ENCODE assay signal across 11 mouse cellular contexts in genomic region chr4:33526092-33526491, GRCm38 (mm10).
DNase-seq lines count a peak whose midpoint lies in the region; ATAC-seq and TF ChIP-seq lines count a peak whose summit lies in the region.
"Had no signal": no experiment of that assay in that cellular context is flagged by ENCODE, and none has a peak within 500 bp of the region (broad histone marks: within the 10 kb centered on the region; RNA-seq: fewer than 3 reads in every experiment).

No protein-coding gene starts in this region.

- peak; percentile 53 for DNase-seq in forebrain, embryonic 14.5 days (ENCODE audit: low spot score)
- no peak for DNase-seq in forebrain, embryonic 10.5 days (ENCODE audit: extremely low spot score, low spot score)
- no peak for DNase-seq in left cerebral cortex, adult 2 months (ENCODE audit: extremely low spot score in 1 of 2, low spot score in 2 of 2)
- DNase-seq in left cerebral cortex, postnatal 10 days (ENCODE audit: extremely low spot score in 1 of 2, low spot score in 2 of 2) = no peak
- DNase-seq in WW6 (ENCODE audit: low read depth, low spot score) = peak; percentile 26
- DNase-seq in forebrain, postnatal 0 days = peak; percentile 39
- DNase-seq in heart, postnatal 10 days = no peak
- DNase-seq: heart, postnatal 14 days; thymus, postnatal 14 days had no signal

- H3K9ac ChIP-seq in forebrain, embryonic 14.5 days (ENCODE audit: low read length) = peak overlapping the region; percentile 35; the same call in 1 of the 2 replicates
- H3K9ac ChIP-seq in forebrain, postnatal 0 days = no peak overlapping the region
- H3K9ac ChIP-seq: neural tube, embryonic 13.5 days had no signal

- H3K4me1 ChIP-seq in forebrain, embryonic 14.5 days (ENCODE audit: control insufficient read depth, insufficient read depth, low read length) = peaks cover 7% of the 10 kb centered on the region; the same call in 1 of the 2 replicates
- H3K4me1 ChIP-seq in forebrain, embryonic 10.5 days = peaks cover 14% of the 10 kb centered on the region
- H3K4me1 ChIP-seq in forebrain, postnatal 0 days (ENCODE audit: insufficient read depth) = peaks cover 14% of the 10 kb centered on the region

- H3K27ac ChIP-seq in forebrain, embryonic 14.5 days (ENCODE audit: low read depth, low read length) = peak overlapping the region; percentile 74
- H3K27ac ChIP-seq in forebrain, embryonic 10.5 days = no peak overlapping the region
- no peak overlapping the region for H3K27ac ChIP-seq in left cerebral cortex, adult 2 months
- peak overlapping the region; percentile 73 for H3K27ac ChIP-seq in forebrain, postnatal 0 days (ENCODE audit: low read depth, low read length)
- H3K27ac ChIP-seq: neural tube, embryonic 13.5 days had no signal

- H3K4me3 ChIP-seq in forebrain, embryonic 14.5 days (ENCODE audit: low read depth, low read length) = no peak overlapping the region
- H3K4me3 ChIP-seq in forebrain, embryonic 10.5 days = no peak overlapping the region
- H3K4me3 ChIP-seq in left cerebral cortex, adult 2 months = no peak overlapping the region
- no peak overlapping the region for H3K4me3 ChIP-seq in forebrain, postnatal 0 days (ENCODE audit: low read depth, low read length)
- H3K4me3 ChIP-seq: neural tube, embryonic 13.5 days had no signal

- H3K27me3 ChIP-seq in forebrain, embryonic 14.5 days (replicated peaks; ENCODE audit: control insufficient read depth, insufficient read depth, low read length) = no peaks in the 10 kb centered on the region
- no peaks in the 10 kb centered on the region for H3K27me3 ChIP-seq in forebrain, embryonic 10.5 days (ENCODE audit: poor library complexity, severe bottlenecking)
- H3K27me3 ChIP-seq in forebrain, postnatal 0 days (ENCODE audit: insufficient read depth, low read length) = no peaks in the 10 kb centered on the region
- H3K27me3 ChIP-seq: neural tube, embryonic 13.5 days; Patski had no signal

- WGBS in forebrain, embryonic 14.5 days = 14% methylated on average over 7 of the region's 7 CpGs
- 25% methylated on average over 7 of the region's 7 CpGs for WGBS in forebrain, embryonic 10.5 days
- WGBS in forebrain, postnatal 0 days = 22% methylated on average over 7 of the region's 7 CpGs

- ATAC-seq in forebrain, embryonic 14.5 days = peak; percentile 2; the same call in 1 of the 2 replicates
- ATAC-seq in forebrain, postnatal 0 days = peak; percentile 10; the same call in 1 of the 2 replicates
- ATAC-seq: Patski had no signal

- H3K4me2 ChIP-seq in forebrain, embryonic 14.5 days (ENCODE audit: low read length) = 0 out of 2 replicates have a peak overlapping the region, but pooled peaks have one; percentile 2
- H3K4me2 ChIP-seq in forebrain, postnatal 0 days (ENCODE audit: low read depth) = 0 out of 2 replicates have a peak overlapping the region, but pooled peaks have one; percentile 8
- H3K4me2 ChIP-seq: neural tube, embryonic 13.5 days had no signal

- intact Hi-C loops in left cerebral cortex, adult 2 months (cut with DNase I) = loop anchor here (5.0 to 10.0 kb wide), 4 partner anchors 129 to 849 kb away; no protein-coding TSS in a partner anchor
- intact Hi-C loops in left cerebral cortex, postnatal 10 days (cut with DNase I) = loop anchor here (10.0 kb wide), 1 partner anchor 399 kb away; the partner anchor contains the start of gene Cnr1
- intact Hi-C loops in heart, postnatal 10 days (cut with DNase I) = no loop called here

- peak; percentile 27 for TF ChIP-seq CTCF in left cerebral cortex, adult 2 months (IDR thresholded peaks at IDR 0.05)
- TF ChIP-seq CTCF in forebrain, postnatal 0 days (IDR thresholded peaks at IDR 0.05; ENCODE audit: low read depth) = peak; percentile 39

- no peaks in the 10 kb centered on the region for H3K36me3 ChIP-seq in forebrain, embryonic 14.5 days (ENCODE audit: control insufficient read depth, insufficient read depth, low read length)
- no peaks in the 10 kb centered on the region for H3K36me3 ChIP-seq in forebrain, embryonic 10.5 days (replicated peaks)
- H3K36me3 ChIP-seq in forebrain, postnatal 0 days (ENCODE audit: insufficient read depth) = no peaks in the 10 kb centered on the region
- H3K36me3 ChIP-seq: neural tube, embryonic 13.5 days had no signal

- no peaks in the 10 kb centered on the region for H3K9me3 ChIP-seq in forebrain, embryonic 14.5 days (replicated peaks; ENCODE audit: control insufficient read depth, low read length)
- peaks cover 3% of the 10 kb centered on the region; the same call in 1 of the 2 replicates for H3K9me3 ChIP-seq in forebrain, embryonic 10.5 days
- no peaks in the 10 kb centered on the region for H3K9me3 ChIP-seq in forebrain, postnatal 0 days (ENCODE audit: low read length)
- H3K9me3 ChIP-seq: neural tube, embryonic 13.5 days had no signal

Comparison
In these comparisons a context has a peak if more than half of its experiments do, and no peak if none do; other contexts are left out.
1. DNase-seq: peak in forebrain, embryonic 14.5 days (single experiment), WW6 (single experiment) and forebrain, postnatal 0 days (single experiment); none in forebrain, embryonic 10.5 days (single experiment), left cerebral cortex, adult 2 months (0 of 2), left cerebral cortex, postnatal 10 days (0 of 2) and heart, postnatal 10 days (0 of 2).
2. H3K27ac ChIP-seq: peak in forebrain, embryonic 14.5 days (single experiment) and forebrain, postnatal 0 days (single experiment); none in forebrain, embryonic 10.5 days (single experiment) and left cerebral cortex, adult 2 months (single experiment).